Mouse (Mus musculus): Measurements from ENCODE around the gene Dctn5. TPM values are rescaled to one million over a fixed set of nuclear protein-coding genes. Genes with fewer than 3 reads are reported as not detected.

The Dctn5 gene
- total RNA-seq, 2 experiments from 2014 or later = 15.1 to 16.6 TPM

GRCm38 (mm10) chr7:122158915-122159902, 26.4 kb downstream of the Dctn5 start, which contains the start of gene Plk1:
Gene Plk1, plus strand, starts transcription at chr7:122159439.
- intact Hi-C loops (cut with DNase I) = no loop called here
- DNase-seq = peak; percentile 49 to 58

- intact Hi-C loops (cut with DNase I) = no loop called here
- no peak for DNase-seq
Observed at GRCm38 (mm10) chr7:122160037-122160436, 27.2 kb downstream of the Dctn5 start.

- DNase-seq = no peak
- intact Hi-C loops (cut with DNase I) = no loop called here
Observed at GRCm38 (mm10) chr7:122163766-122164165, 30.9 kb downstream of the Dctn5 start.

- intact Hi-C loops (cut with DNase I) = no loop called here
- DNase-seq = no peak
Observed at GRCm38 (mm10) chr7:122167203-122167602, 34.4 kb downstream of the Dctn5 start.

- intact Hi-C loops (cut with DNase I) = no loop called here
Observed at GRCm38 (mm10) chr7:122170705-122171104, 37.9 kb downstream of the Dctn5 start.

GRCm38 (mm10) chr7:122171613-122172012, 38.8 kb downstream of the Dctn5 start:
- DNase-seq = no peak
- intact Hi-C loops (cut with DNase I) = no loop called here

More at GRCm38 (mm10) chr7:122170705-122171104, 37.9 kb downstream of the Dctn5 start:
- no peak for DNase-seq

GRCm38 (mm10) chr7:122180720-122181119, 47.9 kb downstream of the Dctn5 start:
- intact Hi-C loops (cut with DNase I) = no loop called here

GRCm38 (mm10) chr7:122184569-122184968, 51.7 kb downstream of the Dctn5 start:
- DNase-seq = no peak
- intact Hi-C loops (cut with DNase I) = no loop called here

More at GRCm38 (mm10) chr7:122180720-122181119, 47.9 kb downstream of the Dctn5 start:
- no peak for DNase-seq

GRCm38 (mm10) chr7:122186043-122186442, 53.2 kb downstream of the Dctn5 start, which contains the start of gene Ern2:
Gene Ern2, minus strand, starts transcription at chr7:122186207.
- no peak for DNase-seq
- intact Hi-C loops (cut with DNase I) = no loop called here

- intact Hi-C loops (cut with DNase I) = no loop called here
- no peak for DNase-seq
Observed at GRCm38 (mm10) chr7:122189484-122189883, 56.6 kb downstream of the Dctn5 start.

GRCm38 (mm10) chr7:122191097-122191496, 58.3 kb downstream of the Dctn5 start:
- intact Hi-C loops (cut with DNase I) = no loop called here
- no peak for DNase-seq

- intact Hi-C loops (cut with DNase I) = no loop called here
- no peak for DNase-seq
Observed at GRCm38 (mm10) chr7:122193919-122194318, 61.1 kb downstream of the Dctn5 start.

GRCm38 (mm10) chr7:122196771-122197170, 63.9 kb downstream of the Dctn5 start:
- intact Hi-C loops (cut with DNase I) = no loop called here
- no peak for DNase-seq

- intact Hi-C loops (cut with DNase I) = no loop called here
- DNase-seq = no peak
Observed at GRCm38 (mm10) chr7:122197306-122197705, 64.5 kb downstream of the Dctn5 start.

Other genes with a start within 250 kb of the Dctn5 start
- gene Cog7, start 151.3 kb upstream of the Dctn5 start, total RNA-seq (2021) = 10 to 100 TPM in 1 of 2 experiments, 1 to 10 TPM in 1; 9.4 to 11.1 TPM
- 10 to 100 TPM; 12.9 to 14.0 TPM for gene Gga2, start 111.8 kb upstream of the Dctn5 start, total RNA-seq (2021)
- gene Ubfd1, start 65.9 kb upstream of the Dctn5 start, total RNA-seq (2021) = 10 to 100 TPM; 20.2 to 21.3 TPM
- 1 to 10 TPM; 6.8 to 7.0 TPM for gene Ears2, start 65.8 kb upstream of the Dctn5 start, total RNA-seq (2021)
- 100 to 1,000 TPM; 638 to 657 TPM for gene Ndufab1, start 31.2 kb upstream of the Dctn5 start, total RNA-seq (2021)
- under 1 TPM; 0.23 to 0.39 TPM for gene Palb2, start 56 bp upstream of the Dctn5 start, total RNA-seq (2021)
- under 1 TPM; 0.44 to 0.54 TPM for gene Plk1, start 26.4 kb downstream of the Dctn5 start, total RNA-seq (2021)
- not detected for gene Ern2, start 53.2 kb downstream of the Dctn5 start, total RNA-seq (2021)
- 1 to 10 TPM; 4.5 to 5.3 TPM for gene Chp2, start 86.5 kb downstream of the Dctn5 start, total RNA-seq (2021)
- gene Prkcb, start 155.7 kb downstream of the Dctn5 start, total RNA-seq (2021) = 1 to 10 TPM; 1.4 to 1.8 TPM

Measured in gastrocnemius, postnatal 36 days (tissue).